Comparison of ENCODE assay signal across 17 mouse cellular contexts in genomic region chr12:72257000-72257399, GRCm38 (mm10).
DNase-seq lines count a peak whose midpoint lies in the region; ATAC-seq and TF ChIP-seq lines count a peak whose summit lies in the region.
"Had no signal": no experiment of that assay in that cellular context is flagged by ENCODE, and none has a peak within 500 bp of the region (broad histone marks: within the 10 kb centered on the region; RNA-seq: fewer than 3 reads in every experiment).

No protein-coding gene starts in this region.

- H3K36me3 ChIP-seq in heart, embryonic 12.5 days = no peaks in the 10 kb centered on the region
- H3K36me3 ChIP-seq in hindbrain, postnatal 0 days (ENCODE audit: insufficient read depth, low read length) = no peaks in the 10 kb centered on the region
- no peaks in the 10 kb centered on the region for H3K36me3 ChIP-seq in hindbrain, embryonic 13.5 days
- H3K36me3 ChIP-seq: embryonic facial prominence, embryonic 10.5 days; embryonic facial prominence, embryonic 12.5 days; forebrain, embryonic 15.5 days had no signal

- H3K27me3 ChIP-seq in heart, embryonic 12.5 days (replicated peaks) = no peaks in the 10 kb centered on the region
- no peaks in the 10 kb centered on the region for H3K27me3 ChIP-seq in hindbrain, postnatal 0 days (ENCODE audit: insufficient read depth, low read length)
- no peaks in the 10 kb centered on the region for H3K27me3 ChIP-seq in hindbrain, embryonic 13.5 days
- H3K27me3 ChIP-seq: embryonic facial prominence, embryonic 12.5 days; forebrain, embryonic 13.5 days; forebrain, embryonic 15.5 days had no signal

- no peak overlapping the region for H3K9ac ChIP-seq in heart, embryonic 12.5 days
- no peak overlapping the region for H3K9ac ChIP-seq in hindbrain, postnatal 0 days (replicated peaks; ENCODE audit: low read length)
- H3K9ac ChIP-seq in hindbrain, embryonic 13.5 days = no peak overlapping the region
- H3K9ac ChIP-seq: embryonic facial prominence, embryonic 12.5 days; forebrain, embryonic 13.5 days; forebrain, embryonic 15.5 days had no signal

- H3K4me1 ChIP-seq in heart, embryonic 12.5 days (replicated peaks) = peaks cover 6% of the 10 kb centered on the region; the same call in 1 of the 2 replicates
- no peaks in the 10 kb centered on the region for H3K4me1 ChIP-seq in hindbrain, postnatal 0 days (ENCODE audit: insufficient read depth, low read length)
- peaks cover 8% of the 10 kb centered on the region; the same call in 1 of the 2 replicates for H3K4me1 ChIP-seq in hindbrain, embryonic 13.5 days (replicated peaks)
- H3K4me1 ChIP-seq: embryonic facial prominence, embryonic 12.5 days; forebrain, embryonic 15.5 days had no signal

- intact Hi-C loops in heart, postnatal 25 days (cut with DNase I) = no loop called here

- peaks cover 9% of the 10 kb centered on the region for H3K9me3 ChIP-seq in heart, embryonic 12.5 days (replicated peaks)
- H3K9me3 ChIP-seq in hindbrain, postnatal 0 days (ENCODE audit: low read length) = no peaks in the 10 kb centered on the region
- H3K9me3 ChIP-seq in hindbrain, embryonic 13.5 days = no peaks in the 10 kb centered on the region
- H3K9me3 ChIP-seq: embryonic facial prominence, embryonic 10.5 days; embryonic facial prominence, embryonic 12.5 days; forebrain, embryonic 13.5 days; forebrain, embryonic 15.5 days had no signal

- 0 out of 2 replicates have a peak overlapping the region, but pooled peaks have one; percentile 3 for H3K4me2 ChIP-seq in heart, embryonic 12.5 days
- no peak overlapping the region for H3K4me2 ChIP-seq in hindbrain, postnatal 0 days (ENCODE audit: low read depth, low read length)
- H3K4me2 ChIP-seq in hindbrain, embryonic 13.5 days = no peak overlapping the region
- H3K4me2 ChIP-seq: embryonic facial prominence, embryonic 12.5 days; forebrain, embryonic 13.5 days; forebrain, embryonic 15.5 days had no signal

- H3K27ac ChIP-seq in heart, embryonic 12.5 days (ENCODE audit: poor library complexity, severe bottlenecking) = no peak overlapping the region
- 0 out of 2 replicates have a peak overlapping the region, but pooled peaks have one; percentile 8 for H3K27ac ChIP-seq in hindbrain, postnatal 0 days
- H3K27ac ChIP-seq in hindbrain, embryonic 13.5 days = no peak overlapping the region
- H3K27ac ChIP-seq: embryonic facial prominence, embryonic 10.5 days; embryonic facial prominence, embryonic 12.5 days; forebrain, embryonic 13.5 days; forebrain, embryonic 15.5 days had no signal

- no peak overlapping the region for H3K4me3 ChIP-seq in heart, embryonic 12.5 days
- no peak overlapping the region for H3K4me3 ChIP-seq in hindbrain, postnatal 0 days (ENCODE audit: low read length)
- no peak overlapping the region for H3K4me3 ChIP-seq in hindbrain, embryonic 13.5 days
- H3K4me3 ChIP-seq: embryonic facial prominence, embryonic 10.5 days; embryonic facial prominence, embryonic 12.5 days; forebrain, embryonic 13.5 days; forebrain, embryonic 15.5 days had no signal

- WGBS in heart, embryonic 12.5 days = 43% methylated on average over 6 of the region's 6 CpGs
- WGBS in hindbrain, postnatal 0 days = 52% methylated on average over 6 of the region's 6 CpGs
- 75% methylated on average over 6 of the region's 6 CpGs for WGBS in hindbrain, embryonic 13.5 days

- TF ChIP-seq CTCF in hindbrain, postnatal 0 days (IDR thresholded peaks at IDR 0.05; ENCODE audit: low read depth) = no peak

- ATAC-seq in heart, embryonic 12.5 days (ENCODE audit: insufficient number of reproducible peaks, low FRiP score) = no peak
- ATAC-seq in hindbrain, postnatal 0 days = no peak
- no peak for ATAC-seq in hindbrain, embryonic 13.5 days (ENCODE audit: low FRiP score)
- ATAC-seq: forebrain, embryonic 13.5 days; forebrain, embryonic 15.5 days had no signal

- DNase-seq in heart, postnatal 25 days (ENCODE audit: low spot score) = no peak
- DNase-seq in hindbrain, postnatal 0 days (ENCODE audit: low spot score) = no peak
- DNase-seq in brain, adult 2 months (ENCODE audit: low read depth, low spot score) = peak; percentile 67
- DNase-seq in urinary bladder, postnatal 10 days (ENCODE audit: low spot score) = no peak
- DNase-seq: adrenal gland, adult 2 months; adrenal gland, postnatal 10 days; adrenal gland, postnatal 25 days; cerebellum, adult 11-12 months; cerebellum, adult 2 months; cerebellum, adult 9-10 months; cerebellum, postnatal 10 days had no signal
